Mouse (Mus musculus): ENCODE results near the gene Abcb5.

GRCm38 (mm10) chr12:118849203-118849861, 116.9 kb downstream of the Abcb5 start:
- TF ChIP-seq POLR2A (IDR thresholded peaks at IDR 0.05; ENCODE audit: insufficient read length, low read depth) (no peak), REST (IDR thresholded peaks at IDR 0.05; ENCODE audit: insufficient read depth, insufficient read length) (no peak), USF1 (IDR thresholded peaks at IDR 0.05; ENCODE audit: low read depth) (no peak), SRF (IDR thresholded peaks at IDR 0.05; ENCODE audit: control insufficient read depth, insufficient read length, low read depth) (no peak), E2F4 (IDR thresholded peaks at IDR 0.05; ENCODE audit: insufficient read depth) (no peak), MYOG (IDR thresholded peaks at IDR 0.05; ENCODE audit: control insufficient read depth in 1 of 3, insufficient read depth in 1 of 3, insufficient read length in 2 of 3, low read depth in 2 of 3) (peak in 1 of 3 experiments; percentile 4)
